Mouse (Mus musculus): ENCODE results near the gene Myo1g.

DNA sequence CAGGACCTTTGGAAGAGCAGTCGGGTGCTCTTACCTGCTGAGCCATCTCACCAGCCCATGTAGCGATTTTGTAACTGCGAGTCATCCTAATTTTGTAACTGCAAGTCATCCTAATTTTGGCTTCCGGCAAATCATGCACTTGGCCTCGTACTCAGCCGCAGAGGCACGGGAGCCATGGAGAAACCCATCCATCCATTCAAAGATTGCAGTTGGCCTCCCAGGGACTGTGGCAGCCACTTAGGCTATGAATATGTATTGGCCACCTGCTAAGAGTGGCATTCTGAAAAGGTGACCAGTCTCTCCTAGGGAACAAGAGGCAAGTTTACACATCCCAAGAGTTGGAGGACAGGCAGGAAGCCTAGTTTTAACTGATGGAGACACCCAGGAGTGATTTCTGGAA, 31.5 kb downstream of the Myo1g start:
- TF ChIP-seq POLR2A (IDR thresholded peaks at IDR 0.05; ENCODE audit: low read depth, low read length) (no peak), CTCF (IDR thresholded peaks at IDR 0.05; ENCODE audit: extremely low read depth, insufficient read depth, insufficient read length, insufficient replicate concordance) (no peak)
